Mouse (Mus musculus): ENCODE data around the gene Ift22. TPM values are rescaled to one million over a fixed set of nuclear protein-coding genes. Genes with fewer than 3 reads are reported as not detected.
A peak's percentile ranks its signal among the peaks of the same experiment; 100 is the strongest.

The Ift22 gene
- polyA plus RNA-seq, 1 experiment from 2014 or later = 67.4 TPM

DNA sequence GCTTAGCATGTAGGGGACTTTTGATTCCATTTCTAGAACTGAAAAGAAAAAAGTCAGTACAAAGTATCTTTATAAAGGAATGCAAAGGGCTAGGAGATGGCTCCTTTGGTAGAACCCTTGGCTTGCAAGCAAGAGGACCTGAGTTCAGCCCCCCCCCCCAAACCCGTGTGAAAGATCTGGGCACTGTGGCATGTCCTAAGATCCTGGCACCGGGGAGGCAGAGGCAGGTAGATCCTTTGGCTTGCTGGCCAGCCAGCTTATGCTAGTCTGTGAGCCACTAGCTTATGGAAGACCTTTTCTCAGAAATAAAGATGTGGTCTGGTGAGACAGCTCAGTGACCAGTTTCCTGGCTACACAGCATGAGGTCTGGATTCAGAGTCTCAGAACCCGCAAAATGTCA, 6.2 kb downstream of the Ift22 start:
- 78% methylated on average over 3 of the region's 3 CpGs for whole genome bisulfite sequencing
- Histone ChIP-seq H3K4me3 (no peak overlapping the region), H3K27me3 (no peaks in the 10 kb centered on the region), H3K9ac (no peak overlapping the region), H3K4me1 (peaks cover 2% of the 10 kb centered on the region; the same call in 1 of the 2 replicates), H3K36me3 (peaks cover 37% of the 10 kb centered on the region), H3K4me2 (no peak overlapping the region), H3K9me3 (no peaks in the 10 kb centered on the region), H3K27ac (no peak overlapping the region)
- ATAC-seq (ENCODE audit: insufficient number of reproducible peaks, insufficient read depth, low FRiP score, low TSS enrichment, low read depth) = no peak

DNA sequence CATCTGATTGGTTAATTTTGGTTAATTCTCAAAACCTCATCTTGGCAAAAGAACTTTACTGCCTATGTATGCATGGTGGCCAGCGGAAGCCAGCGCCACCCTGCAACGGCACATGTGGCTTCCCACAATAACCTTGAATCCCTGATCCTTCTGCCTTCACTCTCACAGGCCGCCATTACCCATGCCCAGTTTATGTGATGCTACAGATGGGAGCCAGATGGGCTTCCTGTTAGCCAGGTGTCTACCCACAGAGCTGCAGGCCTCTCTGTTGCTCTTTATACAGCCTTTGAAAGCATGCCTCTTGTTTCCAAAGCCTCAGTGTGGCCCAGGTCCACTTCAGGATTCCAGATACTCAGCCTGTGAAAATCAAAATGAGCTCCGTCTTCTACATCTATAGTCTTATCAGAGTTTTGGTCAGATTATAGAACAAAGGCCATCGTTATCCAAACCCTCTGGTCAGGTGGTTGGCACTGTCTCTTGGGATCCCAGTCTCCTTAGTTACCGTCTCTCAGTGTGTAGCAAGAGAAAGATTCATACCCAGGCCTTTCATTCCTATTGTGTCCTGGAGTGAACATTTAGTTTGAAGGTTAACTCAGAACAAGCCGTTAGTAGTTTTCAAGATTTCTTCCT, 9.8 kb downstream of the Ift22 start:
- WGBS = 95% methylated on average over 8 of the region's 8 CpGs
- Histone ChIP-seq H3K9ac (no peak overlapping the region), H3K4me3 (no peak overlapping the region), H3K9me3 (no peaks in the 10 kb centered on the region), H3K27me3 (no peaks in the 10 kb centered on the region), H3K4me1 (peaks cover 5% of the 10 kb centered on the region; the same call in 1 of the 2 replicates), H3K4me2 (no peak overlapping the region), H3K36me3 (peaks cover 17% of the 10 kb centered on the region), H3K27ac (no peak overlapping the region)
- ATAC-seq (ENCODE audit: insufficient number of reproducible peaks, insufficient read depth, low FRiP score, low TSS enrichment, low read depth) = no peak

DNA sequence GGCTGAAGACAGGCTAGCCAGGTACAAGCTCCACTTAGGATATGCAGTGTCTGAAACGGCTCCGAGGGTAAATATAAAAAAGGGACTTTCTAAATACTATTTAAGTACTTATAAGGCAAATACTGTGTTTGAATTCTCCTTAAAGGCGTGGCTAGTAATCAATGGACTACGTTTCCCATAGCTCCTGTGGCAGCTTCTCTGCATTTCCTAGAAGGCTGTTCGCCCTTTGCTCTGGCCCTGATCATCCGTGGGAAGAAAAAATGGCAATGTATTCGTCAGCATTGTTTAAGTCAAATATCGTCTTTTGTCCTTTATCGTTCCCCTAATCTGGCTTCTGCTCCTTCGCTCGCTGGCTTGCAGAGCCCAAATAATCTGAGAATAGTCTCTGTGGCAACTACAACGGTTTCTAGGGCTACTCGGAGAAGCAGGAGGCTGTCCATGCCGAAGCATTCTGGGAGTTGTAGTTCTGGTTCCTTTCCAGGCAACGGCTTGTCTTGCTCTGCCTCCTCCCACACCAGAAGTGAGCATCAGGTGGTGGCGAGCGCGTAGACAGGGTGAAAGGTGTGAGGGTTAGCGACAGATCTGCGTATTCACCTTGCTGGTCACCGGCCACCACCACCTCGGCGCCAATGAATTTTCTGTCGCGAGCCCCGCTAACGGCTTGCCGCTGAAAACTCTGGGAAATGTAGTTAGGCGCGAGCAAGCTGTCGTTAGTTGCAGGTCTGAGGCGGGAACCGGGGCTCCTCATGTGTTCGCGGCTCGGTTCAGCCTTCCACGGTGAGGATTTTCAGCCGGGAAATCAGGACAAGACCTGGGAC, 10.9 kb downstream of the Ift22 start:
- H3K36me3 ChIP-seq = peaks cover 6% of the 10 kb centered on the region; the same call in 1 of the 2 replicates
- H3K9ac ChIP-seq = peak overlapping the region; percentile 81
- no peaks in the 10 kb centered on the region for H3K27me3 ChIP-seq
- H3K4me3 ChIP-seq = peak overlapping the region; percentile 63
- ATAC-seq (ENCODE audit: insufficient number of reproducible peaks, insufficient read depth, low FRiP score, low TSS enrichment, low read depth) = peak; percentile 74; the same call in 1 of the 2 replicates
- whole genome bisulfite sequencing = 4% methylated on average over 38 of the region's 38 CpGs
- peak overlapping the region; percentile 75 for H3K4me2 ChIP-seq
- H3K27ac ChIP-seq = no peak overlapping the region
- peaks cover 5% of the 10 kb centered on the region; the same call in 1 of the 2 replicates for H3K4me1 ChIP-seq
- H3K9me3 ChIP-seq = no peaks in the 10 kb centered on the region

DNA sequence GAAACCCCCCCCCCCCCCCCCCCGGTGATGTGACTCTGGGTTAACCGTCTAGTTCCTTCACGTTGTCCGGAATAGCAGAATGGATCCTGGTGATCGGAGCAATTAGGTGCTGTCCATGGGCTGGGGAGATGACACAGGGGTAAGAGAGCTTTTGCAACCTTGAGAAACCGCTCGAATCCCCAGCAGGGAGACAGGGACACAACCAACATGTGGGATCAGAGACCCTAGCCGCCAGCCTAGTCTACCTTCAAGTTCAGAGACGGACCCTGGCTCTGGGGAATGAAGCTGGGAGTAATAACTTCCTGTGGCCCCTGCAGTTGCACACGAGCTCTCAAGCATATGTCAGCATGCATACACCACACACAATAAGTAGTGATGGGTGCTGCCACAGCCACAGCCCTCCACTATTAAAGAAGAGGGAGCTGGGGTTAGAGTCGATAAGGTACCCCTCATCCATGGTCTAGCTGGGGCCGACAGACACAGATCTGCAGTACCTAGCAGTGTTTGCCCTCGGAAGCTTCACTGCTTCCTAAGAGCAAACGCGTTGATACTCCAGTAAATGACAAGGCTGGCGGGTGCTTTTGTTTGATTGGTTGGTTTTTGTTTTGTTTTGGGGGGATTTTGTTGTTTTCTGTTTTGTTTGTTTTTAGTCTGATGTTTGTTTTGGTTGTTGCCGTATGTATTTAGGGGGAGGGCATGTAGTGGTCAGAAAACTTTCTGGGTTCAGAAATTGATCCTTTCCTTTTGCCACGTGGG, 11.8 kb downstream of the Ift22 start:
- Histone ChIP-seq H3K9ac (peak overlapping the region; percentile 81), H3K4me1 (peaks cover 5% of the 10 kb centered on the region; the same call in 1 of the 2 replicates), H3K4me3 (peak overlapping the region; percentile 63), H3K27ac (no peak overlapping the region), H3K4me2 (peak overlapping the region; percentile 75), H3K9me3 (no peaks in the 10 kb centered on the region), H3K27me3 (no peaks in the 10 kb centered on the region), H3K36me3 (peaks cover 2% of the 10 kb centered on the region; the same call in 1 of the 2 replicates)
- ATAC-seq (ENCODE audit: insufficient number of reproducible peaks, insufficient read depth, low FRiP score, low TSS enrichment, low read depth) = no peak
- 22% methylated on average over 17 of the region's 18 CpGs for WGBS

DNA sequence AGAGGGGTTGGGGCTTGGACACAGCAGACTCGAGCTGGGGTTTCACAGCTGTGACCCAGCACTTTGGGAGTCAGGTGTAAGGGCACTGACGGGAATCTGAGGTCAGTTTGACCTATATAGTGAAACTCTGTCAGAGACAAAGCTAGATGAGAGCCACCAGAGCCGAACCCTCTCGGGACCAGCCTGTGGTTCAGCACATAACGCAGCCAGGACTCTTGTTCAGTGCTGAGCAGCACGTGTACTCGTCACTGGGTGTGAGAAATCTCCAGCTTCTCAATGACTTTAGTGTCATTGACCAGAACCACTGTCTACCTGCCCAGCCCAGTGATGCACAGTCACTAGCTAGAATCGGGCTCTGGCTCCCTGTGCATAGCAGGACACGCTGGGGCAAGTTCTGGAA, 14.9 kb downstream of the Ift22 start:
- no peak overlapping the region for H3K27ac ChIP-seq
- H3K36me3 ChIP-seq = peaks cover 17% of the 10 kb centered on the region
- H3K4me2 ChIP-seq = no peak overlapping the region
- ATAC-seq (ENCODE audit: insufficient number of reproducible peaks, insufficient read depth, low FRiP score, low TSS enrichment, low read depth) = no peak
- H3K4me3 ChIP-seq = no peak overlapping the region
- WGBS = 78% methylated on average over 9 of the region's 9 CpGs
- no peaks in the 10 kb centered on the region for H3K27me3 ChIP-seq
- H3K9me3 ChIP-seq = no peaks in the 10 kb centered on the region
- peaks cover 5% of the 10 kb centered on the region; the same call in 1 of the 2 replicates for H3K4me1 ChIP-seq
- no peak overlapping the region for H3K9ac ChIP-seq

DNA sequence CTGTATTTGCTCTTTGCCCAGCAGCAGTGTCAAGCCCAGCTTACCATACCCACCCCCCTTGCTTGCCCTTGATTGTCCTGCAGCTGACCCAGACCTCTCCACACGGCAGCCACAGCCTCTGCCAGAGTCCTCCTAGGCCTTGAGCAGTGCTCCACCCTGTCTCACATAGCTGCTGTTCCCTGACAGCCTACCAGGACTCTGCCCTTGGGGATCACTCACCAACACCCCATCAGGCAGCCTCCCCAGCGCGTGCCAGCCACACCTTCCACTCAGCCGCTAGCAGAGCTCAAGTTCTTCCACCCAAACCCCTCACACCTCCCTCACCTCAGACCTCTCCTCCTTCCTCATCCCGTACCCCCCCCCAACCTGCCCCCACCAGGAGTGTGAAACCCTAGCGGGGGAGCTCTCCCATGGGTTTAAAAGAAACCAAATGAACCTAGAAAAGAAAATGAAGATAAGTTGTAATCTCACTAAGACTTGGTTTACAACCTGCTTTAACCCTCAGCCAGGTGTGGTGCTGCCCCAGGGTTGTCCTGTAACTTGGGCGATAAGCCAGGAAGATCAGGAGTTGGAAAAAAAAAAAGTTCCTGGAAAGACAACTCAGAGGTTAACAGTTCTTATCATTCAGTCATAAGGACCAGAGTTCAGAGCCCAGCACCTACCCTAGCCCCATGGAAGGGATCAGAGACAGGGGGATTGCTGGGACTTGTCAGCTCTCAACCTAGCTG, 16.0 kb downstream of the Ift22 start:
- H3K9me3 ChIP-seq = no peaks in the 10 kb centered on the region
- no peak for ATAC-seq (ENCODE audit: insufficient number of reproducible peaks, insufficient read depth, low FRiP score, low TSS enrichment, low read depth)
- no peak overlapping the region for H3K27ac ChIP-seq
- H3K4me3 ChIP-seq = no peak overlapping the region
- H3K9ac ChIP-seq = no peak overlapping the region
- peaks cover 17% of the 10 kb centered on the region for H3K36me3 ChIP-seq
- no peak overlapping the region for H3K4me2 ChIP-seq
- H3K27me3 ChIP-seq = no peaks in the 10 kb centered on the region
- peaks cover 5% of the 10 kb centered on the region; the same call in 1 of the 2 replicates for H3K4me1 ChIP-seq
- WGBS = 68% methylated on average over 7 of the region's 7 CpGs

DNA sequence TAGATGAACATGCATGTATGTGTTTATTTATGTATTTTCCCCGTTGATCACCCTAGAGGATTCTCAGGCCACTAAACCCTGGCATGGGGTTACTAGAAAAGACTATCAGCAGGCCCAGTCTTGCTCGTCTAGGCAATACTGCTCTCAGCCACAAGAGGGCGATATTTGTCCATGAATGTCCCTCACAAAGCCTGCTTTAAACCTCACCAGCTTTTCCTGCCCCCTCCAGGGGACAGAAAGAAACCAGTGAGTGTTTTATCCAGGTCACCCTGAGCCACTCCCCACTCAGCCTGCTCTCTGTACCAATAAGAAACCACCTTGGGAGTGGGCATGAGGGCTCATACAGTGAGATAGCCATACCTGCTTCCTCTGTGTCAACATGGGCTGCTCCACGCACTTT, 21.1 kb downstream of the Ift22 start:
- H3K9ac ChIP-seq = peak overlapping the region; percentile 46; the same call in 1 of the 2 replicates
- H3K4me3 ChIP-seq = no peak overlapping the region
- peaks cover 23% of the 10 kb centered on the region for H3K36me3 ChIP-seq
- WGBS = 17% methylated on average over 4 of the region's 4 CpGs
- peaks cover 5% of the 10 kb centered on the region for H3K4me1 ChIP-seq
- no peak overlapping the region for H3K4me2 ChIP-seq
- H3K27me3 ChIP-seq = no peaks in the 10 kb centered on the region
- no peak overlapping the region for H3K27ac ChIP-seq
- peak; percentile 63; the same call in 1 of the 2 replicates for ATAC-seq (ENCODE audit: insufficient number of reproducible peaks, insufficient read depth, low FRiP score, low TSS enrichment, low read depth)
- no peaks in the 10 kb centered on the region for H3K9me3 ChIP-seq

DNA sequence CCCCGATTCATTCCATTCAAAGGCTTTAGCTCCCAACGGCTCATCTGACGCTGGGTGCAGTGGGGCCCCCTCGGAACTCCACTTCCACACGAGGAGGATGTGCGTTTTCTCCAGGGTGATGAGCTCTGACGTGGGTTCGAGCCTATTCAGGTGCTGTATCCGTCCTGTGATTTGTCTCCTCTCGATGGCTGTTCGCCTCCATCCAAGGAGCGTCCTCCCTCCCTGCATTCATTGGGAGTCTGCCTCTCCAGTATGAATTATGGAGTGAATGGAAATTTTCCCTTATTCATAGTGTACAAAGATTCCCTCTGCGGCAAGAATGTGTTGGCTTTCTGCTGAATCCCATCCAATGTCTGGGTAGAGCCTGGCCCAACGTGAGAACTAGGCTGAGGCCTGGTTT, 23.9 kb downstream of the Ift22 start:
- Histone ChIP-seq H3K4me2 (no peak overlapping the region), H3K9me3 (no peaks in the 10 kb centered on the region), H3K4me3 (no peak overlapping the region), H3K27me3 (no peaks in the 10 kb centered on the region), H3K9ac (no peak overlapping the region), H3K36me3 (peaks cover 10% of the 10 kb centered on the region; the same call in 1 of the 2 replicates), H3K27ac (no peak overlapping the region), H3K4me1 (peaks cover 5% of the 10 kb centered on the region)
- WGBS = 81% methylated on average over 14 of the region's 14 CpGs
- no peak for ATAC-seq (ENCODE audit: insufficient number of reproducible peaks, insufficient read depth, low FRiP score, low TSS enrichment, low read depth)

DNA sequence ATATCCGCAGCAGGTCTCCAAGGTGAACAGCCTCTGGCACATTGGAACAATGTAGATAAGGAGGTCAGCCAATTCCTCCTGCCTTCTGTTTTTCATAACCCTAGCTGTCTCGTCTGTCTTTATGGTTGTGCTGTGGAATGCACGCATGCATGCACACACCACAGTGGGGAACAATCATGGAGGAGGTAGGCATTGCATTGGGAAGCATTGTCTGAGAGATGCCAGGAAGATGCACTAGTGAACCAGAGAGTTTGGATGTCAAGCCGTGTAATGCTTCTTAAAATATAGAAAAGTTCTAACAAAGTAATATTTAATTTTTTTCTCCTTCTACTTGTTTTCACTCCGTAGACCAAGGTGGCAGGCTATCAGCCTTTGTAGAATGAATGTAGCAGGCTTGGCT, 25.0 kb downstream of the Ift22 start:
- ATAC-seq (ENCODE audit: insufficient number of reproducible peaks, insufficient read depth, low FRiP score, low TSS enrichment, low read depth) = no peak
- H3K27ac ChIP-seq = no peak overlapping the region
- no peak overlapping the region for H3K4me2 ChIP-seq
- no peak overlapping the region for H3K4me3 ChIP-seq
- H3K9ac ChIP-seq = no peak overlapping the region
- 69% methylated on average over 5 of the region's 5 CpGs for WGBS
- no peaks in the 10 kb centered on the region for H3K27me3 ChIP-seq
- H3K36me3 ChIP-seq = peaks cover 9% of the 10 kb centered on the region; the same call in 1 of the 2 replicates
- no peaks in the 10 kb centered on the region for H3K9me3 ChIP-seq
- peaks cover 5% of the 10 kb centered on the region for H3K4me1 ChIP-seq

DNA sequence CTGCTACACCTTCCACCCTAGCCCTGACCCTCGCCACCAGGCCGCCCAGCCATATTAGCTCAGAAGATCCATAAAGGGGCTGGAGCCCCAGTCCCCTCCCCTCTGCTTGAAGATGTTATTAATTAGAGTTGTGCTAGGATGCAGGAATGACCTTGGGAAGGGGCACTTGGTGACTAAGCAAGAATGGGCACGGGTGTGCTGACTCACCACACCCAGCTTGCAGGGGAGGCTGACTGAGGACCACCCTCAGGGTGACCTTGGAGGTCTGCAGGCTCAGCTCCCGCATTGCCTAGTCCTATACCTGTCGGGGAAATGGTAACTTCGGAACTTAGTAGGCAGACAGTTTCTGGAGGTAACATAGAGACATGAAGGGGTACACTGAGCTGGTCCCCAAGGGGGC, 26.0 kb downstream of the Ift22 start:
- Histone ChIP-seq H3K36me3 (peaks cover 9% of the 10 kb centered on the region; the same call in 1 of the 2 replicates), H3K27me3 (no peaks in the 10 kb centered on the region), H3K9ac (no peak overlapping the region), H3K27ac (no peak overlapping the region), H3K4me1 (peaks cover 5% of the 10 kb centered on the region), H3K4me2 (no peak overlapping the region), H3K4me3 (no peak overlapping the region), H3K9me3 (no peaks in the 10 kb centered on the region)
- ATAC-seq (ENCODE audit: insufficient number of reproducible peaks, insufficient read depth, low FRiP score, low TSS enrichment, low read depth) = no peak
- WGBS = 79% methylated on average over 6 of the region's 6 CpGs
